Mouse (Mus musculus): Measurements from ENCODE around the gene Olfr1423. TPM values are rescaled to one million over a fixed set of nuclear protein-coding genes. Genes with fewer than 3 reads are reported as not detected.
A peak's percentile ranks its signal among the peaks of the same experiment; 100 is the strongest.
"Not testable (repeated sequence)": the region's sequence is repeated elsewhere in the genome, so short reads cannot be mapped to it uniquely, and the experiment has no call there.

Gene Olfr1423
- polyA plus RNA-seq, 1 experiment = not detected

DNA sequence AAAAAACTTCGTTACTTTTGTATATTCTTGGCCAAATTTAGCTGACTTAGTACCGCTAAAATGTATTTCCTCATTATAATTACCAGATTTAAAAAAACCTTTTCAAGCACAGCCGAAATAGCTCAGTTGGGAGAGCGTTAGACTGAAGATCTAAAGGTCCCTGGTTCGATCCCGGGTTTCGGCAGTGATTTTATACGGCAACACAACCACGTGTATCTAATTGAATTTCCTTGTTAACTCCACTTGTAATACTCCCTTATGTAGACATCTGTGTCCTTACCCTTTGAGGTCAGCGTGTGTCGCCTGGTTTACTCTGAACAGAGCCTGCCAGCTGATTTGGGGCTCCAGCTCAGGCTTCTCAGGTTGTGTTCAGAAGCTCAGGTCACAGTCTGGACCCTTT is 39.0 kb downstream of the Olfr1423 start:
- no peaks in the 10 kb centered on the region for H3K36me3 ChIP-seq (ENCODE audit: control insufficient read depth)
- no peaks in the 10 kb centered on the region; the same call in 1 of the 2 replicates for H3K27me3 ChIP-seq (ENCODE audit: control insufficient read depth)
- H3K9me3 ChIP-seq (ENCODE audit: control insufficient read depth, low read length) = no peaks in the 10 kb centered on the region
- TF ChIP-seq GATA1 (IDR thresholded peaks at IDR 0.05; ENCODE audit: low read length) (no peak), TAL1 (IDR thresholded peaks at IDR 0.05; ENCODE audit: low read length) (no peak)
- peaks cover 46% of the 10 kb centered on the region for H3K4me1 ChIP-seq (ENCODE audit: control insufficient read depth)
- peak overlapping the region; percentile 36 for H3K4me3 ChIP-seq (replicated peaks)

DNA sequence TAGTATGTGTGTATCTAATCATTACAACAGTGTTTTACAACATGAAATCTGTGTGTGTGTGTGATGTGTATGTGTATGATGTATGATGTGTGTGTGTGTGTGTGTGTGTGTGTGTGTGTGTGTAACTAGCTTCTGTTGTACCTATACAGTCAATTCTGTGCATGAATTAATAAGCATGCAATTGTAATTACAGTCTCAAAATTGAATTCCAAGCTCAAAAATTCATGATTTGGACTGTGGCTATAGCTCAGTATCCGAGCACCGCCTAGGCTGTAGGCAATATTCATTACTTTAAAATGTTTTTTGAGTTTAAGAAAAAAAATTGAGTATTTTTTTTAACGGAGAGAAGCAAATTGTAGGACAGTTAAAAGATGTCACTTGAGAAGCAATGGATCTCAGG is 39.4 kb downstream of the Olfr1423 start:
- Histone ChIP-seq H3K36me3 (ENCODE audit: control insufficient read depth) (no peaks in the 10 kb centered on the region), H3K27me3 (ENCODE audit: control insufficient read depth) (no peaks in the 10 kb centered on the region; the same call in 1 of the 2 replicates), H3K9me3 (ENCODE audit: control insufficient read depth, low read length) (no peaks in the 10 kb centered on the region), H3K4me1 (ENCODE audit: control insufficient read depth) (peaks cover 41% of the 10 kb centered on the region), H3K4me3 (replicated peaks) (peak overlapping the region; percentile 7)
- TF ChIP-seq TAL1 (IDR thresholded peaks at IDR 0.05; ENCODE audit: low read length) (no peak), GATA1 (IDR thresholded peaks at IDR 0.05; ENCODE audit: low read length) (no peak)

DNA sequence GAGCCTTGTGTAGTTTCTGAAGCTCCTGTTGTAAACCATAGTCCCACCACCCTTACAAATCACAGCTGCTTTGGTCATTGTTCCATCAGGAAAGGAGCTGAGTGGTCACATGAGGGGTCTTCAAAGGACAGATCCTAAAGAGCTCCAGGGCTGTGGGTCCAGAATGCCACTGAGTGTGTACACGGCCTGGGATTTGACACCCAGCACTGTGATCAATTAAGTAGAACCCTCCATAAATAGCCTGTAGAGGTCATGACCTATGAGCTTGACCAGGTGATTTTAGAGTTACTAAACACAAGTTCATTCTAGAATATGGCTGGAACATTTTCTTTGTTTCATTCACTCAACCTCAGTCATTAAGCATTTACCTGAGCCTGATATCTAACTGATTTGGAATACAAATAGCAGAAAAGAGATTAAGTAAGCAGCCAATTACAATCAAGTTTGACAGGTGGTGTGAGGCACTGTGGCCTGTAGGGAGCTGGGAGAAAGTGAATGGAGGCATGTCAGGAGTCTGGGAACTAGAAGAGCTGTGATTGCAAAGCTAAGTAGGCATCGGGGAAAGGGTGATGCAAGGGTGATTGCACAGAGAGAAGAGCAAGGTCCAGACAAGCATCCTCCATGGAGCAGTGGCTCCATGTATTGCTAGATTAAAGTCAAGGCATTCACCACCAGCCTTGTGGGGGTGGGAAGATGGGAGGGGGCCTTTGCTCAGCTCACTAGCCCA is 45.2 kb downstream of the Olfr1423 start:
- Histone ChIP-seq H3K36me3 (ENCODE audit: control insufficient read depth) (peaks cover 47% of the 10 kb centered on the region), H3K27me3 (ENCODE audit: control insufficient read depth) (no peaks in the 10 kb centered on the region; the same call in 1 of the 2 replicates), H3K9me3 (ENCODE audit: control insufficient read depth, low read length) (no peaks in the 10 kb centered on the region), H3K4me1 (ENCODE audit: control insufficient read depth) (no peaks in the 10 kb centered on the region; the same call in none of the 2 replicates), H3K4me3 (replicated peaks) (no peak overlapping the region)
- TF ChIP-seq GATA1 (IDR thresholded peaks at IDR 0.05; ENCODE audit: low read length) = no peak
- TF ChIP-seq TAL1 (IDR thresholded peaks at IDR 0.05; ENCODE audit: low read length) = no peak

DNA sequence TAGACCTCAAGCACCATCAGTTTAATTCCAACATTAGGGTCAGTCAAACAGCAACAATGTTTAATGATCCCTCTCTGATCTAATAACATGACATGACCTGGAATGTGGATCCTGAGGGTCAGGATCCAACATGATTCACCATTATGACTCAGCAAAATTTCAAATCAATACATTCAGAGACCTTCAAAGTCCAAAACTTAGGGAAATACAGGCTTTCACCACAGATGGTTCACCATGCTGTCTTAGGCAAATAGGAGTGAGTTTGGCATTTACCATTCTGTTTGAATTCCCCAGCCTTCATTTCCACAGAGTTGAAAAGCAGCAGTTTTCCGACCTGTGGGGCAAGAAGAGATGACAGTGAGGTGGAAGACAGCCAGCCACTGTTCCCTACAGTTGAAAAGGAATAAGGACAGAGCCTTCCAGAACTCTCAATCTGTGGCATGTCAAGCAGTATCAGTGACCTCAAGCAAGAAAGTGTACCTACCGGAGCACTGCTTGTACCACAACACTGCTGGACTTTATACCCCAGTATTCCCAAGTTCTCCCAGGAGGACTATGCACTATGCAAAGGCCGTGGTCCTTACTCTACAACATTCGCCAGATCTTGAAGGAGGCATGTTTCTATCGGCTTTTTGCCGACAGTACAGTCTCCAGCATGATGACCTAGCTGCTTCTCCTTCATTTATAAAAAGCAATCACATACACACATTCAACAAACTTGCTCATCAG is 46.2 kb downstream of the Olfr1423 start:
- no peaks in the 10 kb centered on the region; the same call in 1 of the 2 replicates for H3K27me3 ChIP-seq (ENCODE audit: control insufficient read depth)
- no peak for TF ChIP-seq GATA1 (IDR thresholded peaks at IDR 0.05; ENCODE audit: low read length)
- TF ChIP-seq TAL1 (IDR thresholded peaks at IDR 0.05; ENCODE audit: low read length) = no peak
- H3K4me3 ChIP-seq (replicated peaks) = no peak overlapping the region
- no peaks in the 10 kb centered on the region; the same call in none of the 2 replicates for H3K4me1 ChIP-seq (ENCODE audit: control insufficient read depth)
- H3K9me3 ChIP-seq (ENCODE audit: control insufficient read depth, low read length) = no peaks in the 10 kb centered on the region
- peaks cover 56% of the 10 kb centered on the region for H3K36me3 ChIP-seq (ENCODE audit: control insufficient read depth)

DNA sequence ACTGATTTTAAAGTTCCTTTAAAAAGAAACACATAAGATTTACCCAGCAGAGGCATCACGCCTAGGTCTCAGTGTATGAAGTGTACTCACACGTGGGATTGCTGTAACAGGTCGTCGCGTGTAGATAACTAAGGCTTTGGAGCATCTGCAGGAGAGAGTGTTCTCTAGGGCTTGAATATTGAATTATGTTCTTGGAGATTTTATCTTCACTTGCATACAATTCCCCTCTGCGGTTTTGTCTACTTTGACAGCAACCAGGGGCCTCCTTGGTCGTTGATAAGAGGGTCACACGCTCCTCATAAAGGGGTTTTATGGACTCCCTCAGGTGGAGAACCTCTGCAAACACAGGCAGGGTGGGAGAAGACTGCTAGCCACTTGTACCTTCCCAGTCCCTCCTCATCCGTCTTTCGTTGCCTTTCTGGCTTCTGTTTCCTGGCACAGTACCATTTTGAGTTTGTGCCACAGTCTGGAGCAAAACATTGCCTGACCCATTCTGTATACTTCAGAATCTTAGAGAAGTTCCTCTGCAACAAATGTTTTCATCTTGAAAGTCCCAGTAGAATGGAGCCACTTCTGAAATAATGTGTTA is 48.6 kb downstream of the Olfr1423 start:
- H3K27me3 ChIP-seq (ENCODE audit: control insufficient read depth) = no peaks in the 10 kb centered on the region
- peaks cover 79% of the 10 kb centered on the region for H3K36me3 ChIP-seq (ENCODE audit: control insufficient read depth)
- H3K4me3 ChIP-seq (replicated peaks) = no peak overlapping the region
- TF ChIP-seq GATA1 (IDR thresholded peaks at IDR 0.05; ENCODE audit: low read length) (no peak), TAL1 (IDR thresholded peaks at IDR 0.05; ENCODE audit: low read length) (no peak)
- H3K4me1 ChIP-seq (ENCODE audit: control insufficient read depth) = no peaks in the 10 kb centered on the region; the same call in none of the 2 replicates
- no peaks in the 10 kb centered on the region for H3K9me3 ChIP-seq (ENCODE audit: control insufficient read depth, low read length)

GRCm38 (mm10) chr19:11992034-11992433 is 49.1 kb downstream of the Olfr1423 start:
- no peaks in the 10 kb centered on the region for H3K27me3 ChIP-seq (ENCODE audit: control insufficient read depth)
- TF ChIP-seq GATA1 (IDR thresholded peaks at IDR 0.05; ENCODE audit: low read length) (no peak), TAL1 (IDR thresholded peaks at IDR 0.05; ENCODE audit: low read length) (no peak)
- H3K4me1 ChIP-seq (ENCODE audit: control insufficient read depth) = no peaks in the 10 kb centered on the region; the same call in none of the 2 replicates
- no peaks in the 10 kb centered on the region for H3K9me3 ChIP-seq (ENCODE audit: control insufficient read depth, low read length)
- peaks cover 84% of the 10 kb centered on the region for H3K36me3 ChIP-seq (ENCODE audit: control insufficient read depth)
- H3K4me3 ChIP-seq (replicated peaks) = no peak overlapping the region

DNA sequence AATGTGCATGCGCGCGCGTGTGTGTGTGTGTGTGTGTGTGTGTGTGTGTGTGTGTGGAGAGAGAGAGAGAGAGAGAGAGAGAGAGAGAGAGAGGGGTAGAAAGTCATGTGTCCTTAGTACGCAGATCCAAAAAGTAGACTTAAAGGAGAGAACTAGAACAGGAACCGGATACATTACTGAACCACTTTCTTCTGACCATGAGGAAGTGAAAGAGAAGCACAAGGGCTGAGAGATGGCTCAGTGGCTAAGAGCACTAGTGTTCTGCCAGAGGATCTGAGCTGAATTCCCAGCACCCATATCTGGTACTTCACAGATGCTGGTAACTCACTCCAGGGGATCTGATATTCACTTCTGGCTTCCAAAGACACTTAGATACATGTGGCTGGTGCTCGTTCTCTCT is 51.8 kb downstream of the Olfr1423 start:
- H3K4me3 ChIP-seq (replicated peaks) = no peak overlapping the region
- H3K9me3 ChIP-seq (ENCODE audit: control insufficient read depth, low read length) = no peaks in the 10 kb centered on the region
- no peaks in the 10 kb centered on the region for H3K27me3 ChIP-seq (ENCODE audit: control insufficient read depth)
- H3K36me3 ChIP-seq (ENCODE audit: control insufficient read depth) = peaks cover 95% of the 10 kb centered on the region
- TF ChIP-seq TAL1 (IDR thresholded peaks at IDR 0.05; ENCODE audit: low read length) = no peak
- TF ChIP-seq GATA1 (IDR thresholded peaks at IDR 0.05; ENCODE audit: low read length) = no peak
- no peaks in the 10 kb centered on the region; the same call in none of the 2 replicates for H3K4me1 ChIP-seq (ENCODE audit: control insufficient read depth)

DNA sequence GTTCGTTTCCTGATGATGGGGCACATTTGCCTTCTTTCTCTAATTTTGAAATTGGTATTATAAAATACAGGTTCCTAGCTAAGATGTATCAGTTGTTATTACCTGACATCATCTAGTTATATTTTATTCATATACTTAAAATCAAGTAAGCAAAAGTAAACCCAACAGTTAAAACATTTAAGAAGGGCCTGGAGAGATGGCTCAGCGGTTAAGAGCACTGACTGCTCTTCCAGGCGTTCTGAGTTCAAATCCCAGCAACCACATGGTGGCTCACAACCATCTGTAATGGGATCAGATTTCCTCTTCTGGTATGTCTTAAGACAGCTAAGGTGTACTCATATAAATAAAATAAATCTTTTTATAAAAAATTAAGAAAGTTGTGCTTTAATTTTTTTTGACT is 53.3 kb downstream of the Olfr1423 start:
- Histone ChIP-seq H3K36me3 (ENCODE audit: control insufficient read depth) (peaks cover 97% of the 10 kb centered on the region), H3K4me1 (ENCODE audit: control insufficient read depth) (no peaks in the 10 kb centered on the region; the same call in none of the 2 replicates)

DNA sequence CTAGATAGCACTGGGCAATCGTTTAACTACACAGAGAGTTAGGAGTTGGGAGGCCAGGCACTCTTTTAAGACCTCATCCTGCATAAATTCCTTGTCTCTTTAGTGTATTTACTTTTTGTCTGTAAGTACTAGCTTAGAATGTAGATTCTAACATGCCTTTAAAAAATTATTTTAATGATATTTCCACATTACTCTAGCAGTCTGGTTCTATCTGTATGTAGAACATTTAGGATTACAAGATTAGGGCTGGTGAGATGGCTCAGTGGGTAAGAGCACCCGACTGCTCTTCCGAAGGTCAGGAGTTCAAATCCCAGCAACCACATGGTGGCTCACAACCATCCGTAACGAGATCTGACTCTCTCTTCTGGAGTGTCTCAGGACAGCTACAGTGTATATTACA is 56.5 kb downstream of the Olfr1423 start:
- H3K9me3 ChIP-seq (ENCODE audit: control insufficient read depth, low read length); H3K4me3 ChIP-seq (replicated peaks); H3K27me3 ChIP-seq (ENCODE audit: control insufficient read depth); H3K4me1 ChIP-seq (ENCODE audit: control insufficient read depth): not testable (repeated sequence)
- H3K36me3 ChIP-seq (ENCODE audit: control insufficient read depth) = peaks cover 97% of the 10 kb centered on the region

More for the DNA sequence above, 53.3 kb downstream of the Olfr1423 start:
- Histone ChIP-seq H3K4me3 (replicated peaks) (no peak overlapping the region), H3K9me3 (ENCODE audit: control insufficient read depth, low read length) (no peaks in the 10 kb centered on the region), H3K27me3 (ENCODE audit: control insufficient read depth) (no peaks in the 10 kb centered on the region)
- TF ChIP-seq GATA1 (IDR thresholded peaks at IDR 0.05; ENCODE audit: low read length) (no peak), TAL1 (IDR thresholded peaks at IDR 0.05; ENCODE audit: low read length) (no peak)

Other genes starting within 250 kb of the Olfr1423 start
- not detected in 2 replicates for gene Stx3, start 221.9 kb downstream of the Olfr1423 start, polyA plus RNA-seq (2012)
- gene Olfr1417, start 202.1 kb downstream of the Olfr1423 start, polyA plus RNA-seq (2012) = not detected in 2 replicates
- gene Olfr1418, start 180.3 kb downstream of the Olfr1423 start, polyA plus RNA-seq (2012) = not detected in 2 replicates
- gene Olfr1419, start 166.2 kb downstream of the Olfr1423 start, polyA plus RNA-seq (2012) = not detected in 2 replicates
- gene Olfr1420, start 154.8 kb downstream of the Olfr1423 start, polyA plus RNA-seq (2012) = not detected in 2 replicates
- 0.16 and 0.23 TPM in 2 replicates for gene Patl1, start 128.9 kb downstream of the Olfr1423 start, polyA plus RNA-seq (2012)
- 0.53 and 0.59 TPM in 2 replicates for gene Osbp, start 75.4 kb downstream of the Olfr1423 start, polyA plus RNA-seq (2012)
- not detected in 2 replicates for gene Olfr1424, start 21.4 kb upstream of the Olfr1423 start, polyA plus RNA-seq (2012)
- not detected in 2 replicates for gene Olfr1425, start 36.4 kb upstream of the Olfr1423 start, polyA plus RNA-seq (2012)
- gene Olfr1426, start 50.7 kb upstream of the Olfr1423 start, polyA plus RNA-seq (2012) = not detected in 2 replicates
- gene Olfr1427, start 62.0 kb upstream of the Olfr1423 start, polyA plus RNA-seq (2012) = not detected in 2 replicates
- not detected in 2 replicates for gene Olfr1428, start 74.6 kb upstream of the Olfr1423 start, polyA plus RNA-seq (2012)
- not detected in 2 replicates for gene Olfr76, start 81.9 kb upstream of the Olfr1423 start, polyA plus RNA-seq (2012)
- gene Olfr1555-ps1, start 128.8 kb upstream of the Olfr1423 start, polyA plus RNA-seq (2012) = not detected in 2 replicates
- gene Olfr1431, start 159.3 kb upstream of the Olfr1423 start, polyA plus RNA-seq (2012) = not detected in 2 replicates
- not detected in 2 replicates for gene Olfr1432, start 191.3 kb upstream of the Olfr1423 start, polyA plus RNA-seq (2012)
- not detected in 2 replicates for gene Olfr262, start 200.3 kb upstream of the Olfr1423 start, polyA plus RNA-seq (2012)
- not detected in 2 replicates for gene Olfr235, start 219.7 kb upstream of the Olfr1423 start, polyA plus RNA-seq (2012)
- gene Olfr1434, start 238.5 kb upstream of the Olfr1423 start, polyA plus RNA-seq (2012) = not detected in 2 replicates

Data from erythroblast, embryonic 14.5 days (primary cell).